Mouse (Mus musculus) forebrain, embryonic 10.5 days (tissue): Measurements from ENCODE around the gene Kcnk6. TPM values are rescaled to one million over a fixed set of nuclear protein-coding genes. Genes with fewer than 3 reads are reported as not detected.
A peak's percentile ranks its signal among the peaks of the same experiment; 100 is the strongest.

ENCODE experiments used
- DNase-seq: peaks from one replicate; pipeline ENCODE4 v3.0.0-alpha.2; 2017; ENCODE audit warnings: low spot score; ENCODE audit errors: extremely low spot score
- H3K27ac ChIP-seq: fragments of 300-500 bp; sonication (generic); 2 replicates; pipeline ENCODE4 v1.5.1; 2016; ENCODE audit warnings: mild to moderate bottlenecking
- H3K27me3 ChIP-seq: fragments of 300-500 bp; sonication (generic); 2 replicates; pipeline ENCODE4 v1.6.1; 2016; ENCODE audit warnings: mild to moderate bottlenecking; ENCODE audit not compliant: poor library complexity, severe bottlenecking
- H3K36me3 ChIP-seq: fragments of 300-500 bp; sonication (generic); replicated peaks from 2 replicates; pipeline ENCODE4 v1.6.1; 2016; ENCODE audit warnings: mild to moderate bottlenecking, moderate library complexity
- H3K4me1 ChIP-seq: fragments of 300-500 bp; sonication (generic); 2 replicates; pipeline ENCODE4 v1.6.1; 2016
- H3K4me3 ChIP-seq: fragments of 300-500 bp; sonication (generic); 2 replicates; pipeline ENCODE4 v1.5.1; 2016; ENCODE audit warnings: mild to moderate bottlenecking, moderate library complexity
- H3K9me3 ChIP-seq: fragments of 300-500 bp; sonication (generic); 2 replicates; pipeline ENCODE4 v1.6.1; 2016; ENCODE audit warnings: mild to moderate bottlenecking, moderate library complexity
- WGBS: fragments of 180-500 bp; shearing (Covaris S2); methylation state at CpG from one replicate; pipeline ENCODE4 v1.1.7; 2016; 5-methylcytosine and 5-hydroxymethylcytosine counted together
- polyA plus RNA-seq: library from polyadenylated mRNA; unstranded; fragments of >200 nt; fragmentation: Nextera tagmentation; extraction: Ambion mirVana; gene quantifications from 2 replicates; pipeline ENCODE4 v1.2.1, GENCODE M21; 2016

The Kcnk6 gene
- polyA plus RNA-seq, 1 experiment from 2014 or later: 0.64 TPM

- Histone ChIP-seq H3K27ac (no peak overlapping the region), H3K36me3 (peaks cover 51% of the 10 kb centered on the region), H3K27me3 (peaks cover 60% of the 10 kb centered on the region), H3K9me3 (no peaks in the 10 kb centered on the region), H3K4me1 (peaks cover 62% of the 10 kb centered on the region), H3K4me3 (peak overlapping the region; percentile 75; the same call in 1 of the 2 replicates)
- no peak for DNase-seq
- 35% methylated on average over 32 of the region's 32 CpGs for WGBS
These were observed 59.8 kb downstream of the Kcnk6 start for GRCm38 (mm10) chr7:29172390-29173016.

Other genes starting within 250 kb of the Kcnk6 start
- gene Ryr1, start 107.3 kb downstream of the Kcnk6 start, polyA plus RNA-seq: 1.0 and 1.2 TPM in 2 replicates
- gene Rasgrp4, start 97.7 kb downstream of the Kcnk6 start, polyA plus RNA-seq: 0.58 and 0.88 TPM in 2 replicates
- 11.5 and 11.7 TPM in 2 replicates for gene Fam98c, start 76.3 kb downstream of the Kcnk6 start, polyA plus RNA-seq
- 0.69 and 1.1 TPM in 2 replicates for gene Ggn, start 62.3 kb downstream of the Kcnk6 start, polyA plus RNA-seq
- gene Spred3, start 62.1 kb downstream of the Kcnk6 start, polyA plus RNA-seq: 4.4 and 5.4 TPM in 2 replicates
- 290 and 304 TPM in 2 replicates for gene Psmd8, start 51.8 kb downstream of the Kcnk6 start, polyA plus RNA-seq
- gene Catsperg1, start 18.5 kb downstream of the Kcnk6 start, polyA plus RNA-seq: 0.33 and 0.38 TPM in 2 replicates
- 103 and 108 TPM in 2 replicates for gene Yif1b, start 5.8 kb upstream of the Kcnk6 start, polyA plus RNA-seq
- gene 2200002D01Rik, start 16.0 kb upstream of the Kcnk6 start, polyA plus RNA-seq: 2.9 and 4.1 TPM in 2 replicates
- 44.2 and 50.8 TPM in 2 replicates for gene Spint2, start 49.4 kb upstream of the Kcnk6 start, polyA plus RNA-seq
- 7.4 and 8.7 TPM in 2 replicates for gene Ppp1r14a, start 56.8 kb upstream of the Kcnk6 start, polyA plus RNA-seq
- gene Dpf1, start 71.4 kb upstream of the Kcnk6 start, polyA plus RNA-seq: 39.1 and 42.7 TPM in 2 replicates